Mouse (Mus musculus) gastrocnemius, postnatal 10 days (tissue): ENCODE measurements around the gene Lpin1. TPM values are rescaled to one million over a fixed set of nuclear protein-coding genes. Genes with fewer than 3 reads are reported as not detected.

ENCODE experiments used
- DNase-seq: peaks from one replicate; pipeline ENCODE4 v3.0.0; 2021; ENCODE audit warnings: mixed read lengths
- total RNA-seq, 2 experiments: library from RNA; stranded (reverse); gene quantifications; 2 replicates each; pipeline ENCODE4 v1.2.3; 2021

The Lpin1 gene
- total RNA-seq, 2 experiments from 2014 or later = 29.6 to 48.0 TPM

GRCm38 (mm10) chr12:16526862-16527261 lies 83.9 kb downstream of the Lpin1 start:
- DNase-seq = no peak

GRCm38 (mm10) chr12:16526134-16526533 lies 84.6 kb downstream of the Lpin1 start:
- DNase-seq = no peak

GRCm38 (mm10) chr12:16515183-16515582 lies 95.6 kb downstream of the Lpin1 start:
- DNase-seq = no peak

- no peak for DNase-seq
These were observed 97.8 kb downstream of the Lpin1 start for GRCm38 (mm10) chr12:16512991-16513390.

- DNase-seq = peak; percentile 72
These were observed 101.5 kb downstream of the Lpin1 start for GRCm38 (mm10) chr12:16509122-16509752.

- DNase-seq = no peak
These were observed 103.7 kb downstream of the Lpin1 start for GRCm38 (mm10) chr12:16506796-16507790.

- no peak for DNase-seq
These were observed 106.5 kb downstream of the Lpin1 start for GRCm38 (mm10) chr12:16504244-16504643.

GRCm38 (mm10) chr12:16497960-16498359 lies 112.8 kb downstream of the Lpin1 start:
- DNase-seq = no peak

GRCm38 (mm10) chr12:16492713-16493112 lies 118.1 kb downstream of the Lpin1 start:
- DNase-seq = no peak

GRCm38 (mm10) chr12:16488899-16489298 lies 121.9 kb downstream of the Lpin1 start:
- no peak for DNase-seq

GRCm38 (mm10) chr12:16487453-16487852 lies 123.3 kb downstream of the Lpin1 start:
- no peak for DNase-seq

Other genes starting within 250 kb of the Lpin1 start
- 1 to 10 TPM; 1.3 to 1.9 TPM for gene Ntsr2, start 42.4 kb upstream of the Lpin1 start, total RNA-seq
- under 1 TPM; 0.59 to 0.66 TPM for gene Greb1, start 189.9 kb upstream of the Lpin1 start, total RNA-seq
- 10 to 100 TPM; 57.2 to 60.9 TPM for gene E2f6, start 200.0 kb upstream of the Lpin1 start, total RNA-seq